Mouse (Mus musculus): ENCODE data around the gene Zfp691. TPM values are rescaled to one million over a fixed set of nuclear protein-coding genes. Genes with fewer than 3 reads are reported as not detected.

The Zfp691 gene
- total and polyA plus RNA-seq, 3 experiments, result 6.7 to 9.9 TPM; not detected in 1

- no peak overlapping the region for H3K27ac ChIP-seq (ENCODE audit: control insufficient read depth, low read depth, low read length)
- no peak overlapping the region for H3K9ac ChIP-seq (ENCODE audit: control insufficient read depth, low read depth, low read length, poor library complexity, severe bottlenecking)
- TF ChIP-seq ZKSCAN1 (IDR thresholded peaks at IDR 0.05; ENCODE audit: low read depth, low read length) (no peak), MYB (IDR thresholded peaks at IDR 0.05; ENCODE audit: low read depth, low read length) (no peak), NRF1 (IDR thresholded peaks at IDR 0.05; ENCODE audit: insufficient read depth, low read depth, low read length, poor library complexity, severe bottlenecking) (no peak), ETS1 (IDR thresholded peaks at IDR 0.05; ENCODE audit: low read depth, low read length) (no peak), POLR2A (IDR thresholded peaks at IDR 0.05; ENCODE audit: control insufficient read depth in 1 of 2, insufficient read depth in 1 of 2, low read depth in 1 of 2, low read length in 2 of 2, poor library complexity in 1 of 2) (no peak), JUND (IDR thresholded peaks at IDR 0.05; ENCODE audit: low read depth, low read length) (no peak), MEF2A (IDR thresholded peaks at IDR 0.05; ENCODE audit: extremely low read depth, insufficient replicate concordance, low read depth, low read length, poor library complexity, severe bottlenecking) (no peak), TAL1 (IDR thresholded peaks at IDR 0.05; ENCODE audit: low read length) (no peak), USF2 (IDR thresholded peaks at IDR 0.05; ENCODE audit: borderline replicate concordance in 1 of 2, insufficient read depth in 1 of 2, low read depth in 1 of 2, low read length in 2 of 2) (no peak), BHLHE40 (IDR thresholded peaks at IDR 0.05; ENCODE audit: borderline replicate concordance, low read depth, low read length) (no peak), GABPA (IDR thresholded peaks at IDR 0.05; ENCODE audit: low read depth, low read length) (no peak), TBP (IDR thresholded peaks at IDR 0.05; ENCODE audit: low read depth, low read length) (no peak), CHD1 (IDR thresholded peaks at IDR 0.05; ENCODE audit: low read depth, low read length) (no peak), MAX (IDR thresholded peaks at IDR 0.05; ENCODE audit: low read length) (no peak), ZMIZ1 (IDR thresholded peaks at IDR 0.05; ENCODE audit: low read depth, low read length) (no peak), GATA1 (IDR thresholded peaks at IDR 0.05; ENCODE audit: low read depth, low read length) (no peak), MAZ (IDR thresholded peaks at IDR 0.05; ENCODE audit: low read depth, low read length) (no peak)
- no peaks in the 10 kb centered on the region for H3K9me3 ChIP-seq (replicated peaks; ENCODE audit: insufficient read depth, low read length)
- H3K27me3 ChIP-seq (ENCODE audit: control insufficient read depth in 1 of 2, insufficient read depth in 2 of 2, low read length in 2 of 2), result no peaks in the 10 kb centered on the region; a peak in 1 of 4 replicates
- no peaks in the 10 kb centered on the region for H3K4me1 ChIP-seq (ENCODE audit: control insufficient read depth in 1 of 2, insufficient read depth in 2 of 2, low read length in 2 of 2)
- no peak for DNase-seq (ENCODE audit: low read depth, low spot score)
- H3K4me3 ChIP-seq (ENCODE audit: control insufficient read depth in 1 of 2, insufficient read depth in 1 of 2, low read depth in 2 of 2, low read length in 2 of 2), result no peak overlapping the region
- no peaks in the 10 kb centered on the region for H3K36me3 ChIP-seq (ENCODE audit: control insufficient read depth in 1 of 2, insufficient read depth in 2 of 2, low read length in 2 of 2)
- H3K79me2 ChIP-seq (ENCODE audit: control insufficient read depth, insufficient read depth, low read length, poor library complexity), result no peaks in the 10 kb centered on the region
These were observed 42.7 kb upstream of the Zfp691 start for GRCm38 (mm10) chr4:119216667-119217066.

GRCm38 (mm10) chr4:119204672-119205071 is 30.7 kb upstream of the Zfp691 start:
- H3K4me1 ChIP-seq (ENCODE audit: control insufficient read depth in 1 of 2, insufficient read depth in 2 of 2, low read length in 2 of 2), result peaks cover 0 to 3% of the 10 kb centered on the region in 2 experiments; a peak in 1 of 4 replicates
- TF ChIP-seq CTCF (IDR thresholded peaks at IDR 0.05 in 2 of 3, conservative IDR thresholded peaks at IDR 0.05 in 1 of 3; ENCODE audit: control insufficient read depth in 1 of 3, insufficient read depth in 1 of 3, low read depth in 2 of 3, low read length in 3 of 3, poor library complexity in 1 of 3, severe bottlenecking in 1 of 3), result peak in 2 of 3 experiments; percentile 87 to 96; a peak in 5 of 6 replicates
- TF ChIP-seq ZKSCAN1 (IDR thresholded peaks at IDR 0.05; ENCODE audit: low read depth, low read length), result no peak
- peak; percentile 65; the same call in 1 of the 2 replicates for TF ChIP-seq SIN3A (IDR thresholded peaks at IDR 0.05; ENCODE audit: low read length)
- TF ChIP-seq BHLHE40 (IDR thresholded peaks at IDR 0.05; ENCODE audit: borderline replicate concordance, low read depth, low read length), result 0 out of 2 replicates have a peak, but pooled peaks have one; percentile 23
- TF ChIP-seq MYC (IDR thresholded peaks at IDR 0.05; ENCODE audit: low read depth, low read length), result peak; percentile 64; the same call in 1 of the 2 replicates
- TF ChIP-seq RAD21 (IDR thresholded peaks at IDR 0.05; ENCODE audit: low read depth, low read length), result peak; percentile 97
- TF ChIP-seq SMC3 (IDR thresholded peaks at IDR 0.05; ENCODE audit: low read depth, low read length), result peak; percentile 98
- TF ChIP-seq ZC3H11A (IDR thresholded peaks at IDR 0.05; ENCODE audit: low read depth, low read length), result peak; percentile 94
- TF ChIP-seq ELF1 (IDR thresholded peaks at IDR 0.05; ENCODE audit: low read depth, low read length), result no peak

More at GRCm38 (mm10) chr4:119204672-119205071, 30.7 kb upstream of the Zfp691 start:
- Histone ChIP-seq H3K4me3 (ENCODE audit: control insufficient read depth in 1 of 2, insufficient read depth in 1 of 2, low read depth in 2 of 2, low read length in 2 of 2) (no peak overlapping the region), H3K9me3 (replicated peaks; ENCODE audit: insufficient read depth, low read length) (no peaks in the 10 kb centered on the region), H3K27me3 (ENCODE audit: control insufficient read depth in 1 of 2, insufficient read depth in 2 of 2, low read length in 2 of 2) (no peaks in the 10 kb centered on the region), H3K9ac (ENCODE audit: control insufficient read depth, low read depth, low read length, poor library complexity, severe bottlenecking) (no peak overlapping the region), H3K79me2 (ENCODE audit: control insufficient read depth, insufficient read depth, low read length, poor library complexity) (no peaks in the 10 kb centered on the region), H3K27ac (ENCODE audit: control insufficient read depth, low read depth, low read length) (no peak overlapping the region), H3K36me3 (ENCODE audit: control insufficient read depth in 1 of 2, insufficient read depth in 2 of 2, low read length in 2 of 2) (no peaks in the 10 kb centered on the region)
- DNase-seq (ENCODE audit: low read depth, low spot score), result peak; percentile 82
